Mouse (Mus musculus): ENCODE data around the gene Jakmip3.

DNA sequence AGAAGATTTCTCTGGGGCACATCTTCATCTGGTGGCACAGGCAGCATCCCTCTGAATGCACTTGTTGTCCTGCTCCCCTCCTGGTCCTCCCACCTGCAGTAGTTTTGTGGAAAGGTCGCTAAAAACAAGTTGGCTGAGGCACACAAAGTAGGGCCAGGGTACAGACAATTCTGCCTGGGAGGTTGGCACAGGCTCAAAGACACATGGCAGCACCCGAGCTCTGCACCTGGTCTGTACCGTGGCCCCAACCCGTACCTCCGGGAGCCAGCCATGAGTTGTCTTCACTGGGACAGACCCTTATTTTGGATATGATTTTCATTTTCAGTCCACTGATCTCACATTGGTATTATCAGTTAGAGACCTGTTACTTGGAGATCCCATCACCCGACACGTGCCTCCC is 1.5 kb upstream of the Jakmip3 start:
- no peak for TF ChIP-seq CTCF (IDR thresholded peaks at IDR 0.05; ENCODE audit: low read depth, low read length)
- TF ChIP-seq POLR2AphosphoS5 (IDR thresholded peaks at IDR 0.05; ENCODE audit: insufficient replicate concordance, low read depth, low read length): no peak
- no peak for TF ChIP-seq TAL1 (conservative IDR thresholded peaks at IDR 0.05; ENCODE audit: low read depth, low read length)
- TF ChIP-seq GATA1 (IDR thresholded peaks at IDR 0.05; ENCODE audit: borderline replicate concordance, low read length): no peak
- no peak for TF ChIP-seq GATA2 (IDR thresholded peaks at IDR 0.05; ENCODE audit: borderline replicate concordance, low read depth, low read length)
